8 mouse cellular contexts compared by ENCODE assay signal in the genomic region with DNA sequence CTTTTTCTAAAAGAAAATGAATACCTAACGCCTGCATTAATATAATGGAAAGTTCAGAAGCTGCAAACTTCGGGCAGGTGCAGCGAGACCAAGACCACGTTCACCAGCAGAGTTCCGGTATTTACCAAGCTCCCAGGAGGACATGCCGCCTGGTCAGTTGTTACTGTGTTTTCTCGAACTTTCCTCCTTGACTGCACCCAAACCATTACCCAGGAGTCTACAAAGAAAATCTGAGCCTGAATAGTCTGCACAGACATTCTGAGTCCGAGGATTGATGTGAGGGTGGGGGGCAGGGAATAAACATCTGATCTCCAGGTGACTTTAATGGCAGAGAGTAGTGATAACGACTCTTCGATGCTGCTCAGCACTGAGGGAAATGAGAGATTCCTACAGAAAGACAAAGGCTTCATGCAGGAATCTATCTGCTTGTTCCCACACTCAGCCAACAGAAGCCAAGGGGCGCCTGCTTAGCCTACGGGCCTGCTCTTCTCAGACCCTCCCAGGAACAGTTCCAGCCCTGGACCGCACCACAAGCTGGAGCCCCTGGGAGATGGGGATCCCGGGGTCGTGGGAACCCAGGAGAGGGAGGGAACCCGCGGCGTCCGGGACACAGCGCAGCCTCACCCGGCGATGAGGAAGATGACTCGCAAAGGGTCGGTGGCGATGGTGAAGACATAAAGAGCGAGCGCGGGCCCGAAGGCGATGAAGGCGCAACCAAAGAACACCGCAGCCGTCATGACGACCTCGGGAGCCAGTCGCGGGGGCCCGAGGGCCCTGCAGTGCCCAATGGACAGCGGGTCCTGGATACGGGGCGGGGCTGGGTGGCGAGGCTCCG. TPM values are rescaled to one million over a fixed set of nuclear protein-coding genes. Genes with fewer than 3 reads are reported as not detected.
DNase-seq lines count a peak whose midpoint lies in the region; ATAC-seq and TF ChIP-seq lines count a peak whose summit lies in the region.

No protein-coding gene starts in this region.

- peak overlapping the region; percentile 78 for H3K4me3 ChIP-seq in left cerebral cortex, adult 2 months
- H3K4me3 ChIP-seq in bone marrow macrophage, adult 2 months (ENCODE audit: insufficient read depth, low read length), result peak overlapping the region; percentile 75
- H3K4me3 ChIP-seq in heart, embryonic 15.5 days, result peak overlapping the region; percentile 81
- peak overlapping the region; percentile 52 for H3K4me3 ChIP-seq in liver, postnatal 0 days (ENCODE audit: low read depth, low read length)

- intact Hi-C loops in left cerebral cortex, adult 2 months (cut with DNase I), result loop anchor here (1.0 to 5.0 kb wide), 3 partner anchors 203 to 282 kb away; a partner anchor contains a TSS
- intact Hi-C loops in left cerebral cortex, postnatal 14 days (cut with DNase I), result loop anchor here (5.0 kb wide), 1 partner anchor 283 kb away; a partner anchor contains a TSS

- H3K9ac ChIP-seq in heart, embryonic 15.5 days, result peak overlapping the region; percentile 76
- H3K9ac ChIP-seq in liver, postnatal 0 days (replicated peaks), result peak overlapping the region; percentile 61

- WGBS in heart, embryonic 15.5 days, result 2% methylated on average over 43 of the region's 43 CpGs
- 3% methylated on average over 43 of the region's 43 CpGs for WGBS in liver, postnatal 0 days (ENCODE audit: insufficient replicate concordance)

- H3K27me3 ChIP-seq in heart, embryonic 15.5 days, result no peaks in the 10 kb centered on the region
- H3K27me3 ChIP-seq in liver, postnatal 0 days (ENCODE audit: insufficient read depth, low read length), result no peaks in the 10 kb centered on the region

- H3K36me3 ChIP-seq in heart, embryonic 15.5 days, result 0 out of 2 replicates have a peak, but pooled peaks cover 3% of the 10 kb centered on the region
- H3K36me3 ChIP-seq in liver, postnatal 0 days (replicated peaks; ENCODE audit: insufficient read depth, low read length), result no peaks in the 10 kb centered on the region

- H3K27ac ChIP-seq in left cerebral cortex, adult 2 months, result peak overlapping the region; percentile 88
- H3K27ac ChIP-seq in bone marrow macrophage, adult 2 months (ENCODE audit: insufficient read depth, low read depth, low read length), result no peak overlapping the region
- peak overlapping the region; percentile 98 for H3K27ac ChIP-seq in heart, embryonic 15.5 days
- peak overlapping the region; percentile 83; the same call in 1 of the 2 replicates for H3K27ac ChIP-seq in liver, postnatal 0 days (ENCODE audit: low read depth)

- peaks cover 9% of the 10 kb centered on the region for H3K4me1 ChIP-seq in bone marrow macrophage, adult 2 months (ENCODE audit: control insufficient read depth, insufficient read depth, low read length)
- H3K4me1 ChIP-seq in heart, embryonic 15.5 days (replicated peaks), result peaks cover 11% of the 10 kb centered on the region
- 0 out of 2 replicates have a peak, but pooled peaks cover 15% of the 10 kb centered on the region for H3K4me1 ChIP-seq in liver, postnatal 0 days (ENCODE audit: insufficient read depth)

- no peak for ATAC-seq in heart, embryonic 15.5 days (replicated peaks; ENCODE audit: insufficient number of reproducible peaks, insufficient read depth, low FRiP score, low read depth)
- no peak for ATAC-seq in liver, postnatal 0 days
- no peak for ATAC-seq in erythroid progenitor cell, adult 5-6 weeks (replicated peaks; ENCODE audit: low FRiP score, poor library complexity, severe bottlenecking)
- ATAC-seq in CD4-positive, CD25-positive, alpha-beta regulatory T cell, adult 4 months, result no peak

- H3K4me2 ChIP-seq in heart, embryonic 15.5 days, result peak overlapping the region; percentile 89
- H3K4me2 ChIP-seq in liver, postnatal 0 days (ENCODE audit: low read depth, low read length), result peak overlapping the region; percentile 80

- no peak for TF ChIP-seq EP300 in liver, postnatal 0 days (IDR thresholded peaks at IDR 0.05; ENCODE audit: low read depth)

- H3K9me3 ChIP-seq in heart, embryonic 15.5 days (replicated peaks), result no peaks in the 10 kb centered on the region
- H3K9me3 ChIP-seq in liver, postnatal 0 days (ENCODE audit: low read length), result no peaks in the 10 kb centered on the region

- no peak for TF ChIP-seq POLR2A in bone marrow macrophage, adult 2 months (IDR thresholded peaks at IDR 0.05; ENCODE audit: borderline replicate concordance, low read depth, low read length)

- no peak for DNase-seq in left cerebral cortex, adult 2 months (ENCODE audit: extremely low spot score in 1 of 2, low spot score in 2 of 2)
- DNase-seq in left cerebral cortex, postnatal 14 days (ENCODE audit: low spot score in 2 of 2), result no peak
- DNase-seq in liver, postnatal 0 days, result no peak
- no peak for DNase-seq in layer of hippocampus, postnatal 14 days (ENCODE audit: low spot score in 2 of 2)

- TF ChIP-seq CTCF in left cerebral cortex, adult 2 months (IDR thresholded peaks at IDR 0.05), result no peak
- no peak for TF ChIP-seq CTCF in bone marrow macrophage, adult 2 months (IDR thresholded peaks at IDR 0.05; ENCODE audit: low read depth, low read length)
- no peak for TF ChIP-seq CTCF in liver, postnatal 0 days (IDR thresholded peaks at IDR 0.05; ENCODE audit: low read depth)

RNA-seq across cellular contexts. Expression of a gene that starts 0.4 kb away (rescaled TPM):
- 10 to 100 TPM; 17.0 to 22.3 TPM for total RNA-seq in left cerebral cortex, adult 2 months (2021)
- 10 to 100 TPM; 20.3 to 22.2 TPM for total RNA-seq in left cerebral cortex, postnatal 14 days (2021)
- polyA plus RNA-seq in bone marrow macrophage, adult 2 months (2012; ENCODE audit: insufficient read depth, insufficient read length, missing spikeins), result 19.9 and 20.8 TPM in 2 replicates
- 5.8 and 5.9 TPM in 2 replicates for polyA plus RNA-seq in heart, embryonic 15.5 days (2015; fragmentation: Nextera tagmentation; extraction: Ambion mirVana)
- polyA plus RNA-seq in liver, postnatal 0 days (2015; fragmentation: Nextera tagmentation; extraction: Ambion mirVana), result 2.0 and 2.1 TPM in 2 replicates
- 2.1 and 2.5 TPM in 2 replicates for total RNA-seq in erythroid progenitor cell, adult 5-6 weeks (2015; ENCODE audit: low replicate concordance)
- total RNA-seq in erythroid progenitor cell, adult 5-6 weeks (2017; ENCODE audit: low replicate concordance), result 0.61 and 0.77 TPM in 2 replicates
- 10 to 100 TPM; 27.6 to 30.7 TPM for total RNA-seq in layer of hippocampus, postnatal 14 days (2021)
- polyA plus RNA-seq in CD4-positive, CD25-positive, alpha-beta regulatory T cell, adult 4 months (2017; shearing (Covaris generic)), result 1 to 10 TPM in 1 of 2 experiments, under 1 TPM in 1; 0.79 to 1.1 TPM

RNA-seq across cellular contexts. Expression of a gene that starts 2.0 kb away (rescaled TPM):
- total RNA-seq in left cerebral cortex, adult 2 months (2021), result under 1 TPM; 0.23 to 0.44 TPM
- under 1 TPM; 0.17 to 0.40 TPM for total RNA-seq in left cerebral cortex, postnatal 14 days (2021)
- 0.36 TPM in 1 of 2 replicates, not detected in the other for polyA plus RNA-seq in bone marrow macrophage, adult 2 months (2012; ENCODE audit: insufficient read depth, insufficient read length, missing spikeins)
- 0.46 and 0.53 TPM in 2 replicates for polyA plus RNA-seq in heart, embryonic 15.5 days (2015; fragmentation: Nextera tagmentation; extraction: Ambion mirVana)
- polyA plus RNA-seq in liver, postnatal 0 days (2015; fragmentation: Nextera tagmentation; extraction: Ambion mirVana), result 0.25 and 0.27 TPM in 2 replicates
- total RNA-seq in erythroid progenitor cell, adult 5-6 weeks (2015; ENCODE audit: low replicate concordance), result not detected in 2 replicates
- not detected in 2 replicates for total RNA-seq in erythroid progenitor cell, adult 5-6 weeks (2017; ENCODE audit: low replicate concordance)
- under 1 TPM; 0.48 to 0.67 TPM for total RNA-seq in layer of hippocampus, postnatal 14 days (2021)
- under 1 TPM in 1 of 2 experiments, not detected in 1; 0.17 TPM for polyA plus RNA-seq in CD4-positive, CD25-positive, alpha-beta regulatory T cell, adult 4 months (2017; shearing (Covaris generic))

RNA-seq across cellular contexts. Expression of a gene that starts 39.7 kb away (rescaled TPM):
- total RNA-seq in left cerebral cortex, adult 2 months (2021), result 1 to 10 TPM; 5.8 TPM
- 1 to 10 TPM; 4.6 to 5.0 TPM for total RNA-seq in left cerebral cortex, postnatal 14 days (2021)
- polyA plus RNA-seq in bone marrow macrophage, adult 2 months (2012; ENCODE audit: insufficient read depth, insufficient read length, missing spikeins), result 93.9 and 111 TPM in 2 replicates
- polyA plus RNA-seq in heart, embryonic 15.5 days (2015; fragmentation: Nextera tagmentation; extraction: Ambion mirVana), result 1.7 and 2.7 TPM in 2 replicates
- 3.3 and 4.1 TPM in 2 replicates for polyA plus RNA-seq in liver, postnatal 0 days (2015; fragmentation: Nextera tagmentation; extraction: Ambion mirVana)
- 1.7 and 11.5 TPM in 2 replicates for total RNA-seq in erythroid progenitor cell, adult 5-6 weeks (2015; ENCODE audit: low replicate concordance)
- total RNA-seq in erythroid progenitor cell, adult 5-6 weeks (2017; ENCODE audit: low replicate concordance), result 3.0 TPM in 1 of 2 replicates, not detected in the other
- total RNA-seq in layer of hippocampus, postnatal 14 days (2021), result 1 to 10 TPM; 5.2 to 5.3 TPM
- polyA plus RNA-seq in CD4-positive, CD25-positive, alpha-beta regulatory T cell, adult 4 months (2017; shearing (Covaris generic)), result under 1 TPM; 0.38 to 0.44 TPM

Comparison
In these comparisons a context has a peak if more than half of its experiments do, and no peak if none do; other contexts are left out.
1. RNA of a gene that starts 0.4 kb away (total RNA-seq): 27.6 to 30.7 TPM in layer of hippocampus, postnatal 14 days, 17.0 to 22.3 TPM in left cerebral cortex, adult 2 months and 20.3 to 22.2 TPM in left cerebral cortex, postnatal 14 days; 0.61 to 2.5 TPM in erythroid progenitor cell, adult 5-6 weeks; every median in the first group is over 4 times any median in the second.
2. Peak in every context shown above with its lines, with median percentiles within 50 percentile points of each other: H3K4me3 ChIP-seq.